Mouse (Mus musculus) limb, embryonic 14.5 days (tissue): ENCODE data around the gene Clip4. TPM values are rescaled to one million over a fixed set of nuclear protein-coding genes. Genes with fewer than 3 reads are reported as not detected.

ENCODE experiments used
- ATAC-seq: fragments of 200-750 bp; cut with Nextera tagmentation; 2 replicates; pipeline ENCODE4 v1.8.0; 2017; ENCODE audit warnings: low read depth, moderate number of reproducible peaks, moderate TSS enrichment; ENCODE audit not compliant: low FRiP score
- DNase-seq: peaks from one replicate; pipeline ENCODE4 v3.0.0-alpha.2; 2015; ENCODE audit warnings: low spot score
- H3K27ac ChIP-seq: fragments of 300-500 bp; sonication (generic); replicated peaks from 2 replicates; pipeline ENCODE4 v1.5.1; 2014; ENCODE audit warnings: low read depth, mild to moderate bottlenecking, low read length, moderate library complexity, mixed read lengths
- H3K27me3 ChIP-seq: fragments of 300-500 bp; sonication (generic); 2 replicates; pipeline ENCODE4 v1.6.1; 2014; ENCODE audit warnings: low read length, mixed read lengths; ENCODE audit not compliant: control insufficient read depth, insufficient read depth
- H3K36me3 ChIP-seq: fragments of 300-500 bp; sonication (generic); 2 replicates; pipeline ENCODE4 v1.6.1; 2014; ENCODE audit warnings: mild to moderate bottlenecking, low read length, moderate library complexity, mixed read lengths; ENCODE audit not compliant: control insufficient read depth, insufficient read depth
- H3K4me1 ChIP-seq: fragments of 300-500 bp; sonication (generic); 2 replicates; pipeline ENCODE4 v1.6.1; 2014; ENCODE audit warnings: antibody characterized with exemption, low read length, mixed read lengths; ENCODE audit not compliant: control insufficient read depth, insufficient read depth
- H3K4me2 ChIP-seq: fragments of 300-500 bp; sonication (generic); replicated peaks from 2 replicates; pipeline ENCODE4 v1.6.1; 2014; ENCODE audit warnings: low read depth, mild to moderate bottlenecking, low read length, moderate library complexity; ENCODE audit not compliant: severe bottlenecking
- H3K4me3 ChIP-seq: fragments of 300-500 bp; sonication (generic); replicated peaks from 2 replicates; pipeline ENCODE4 v1.5.1; 2014; ENCODE audit warnings: low read length
- H3K9ac ChIP-seq: fragments of 300-500 bp; sonication (generic); 2 replicates; pipeline ENCODE4 v1.6.1; 2014; ENCODE audit warnings: mild to moderate bottlenecking, low read depth, low read length, moderate library complexity; ENCODE audit not compliant: severe bottlenecking
- H3K9me3 ChIP-seq: fragments of 300-500 bp; sonication (generic); 2 replicates; pipeline ENCODE4 v1.6.1; 2016; ENCODE audit warnings: low read length; ENCODE audit not compliant: control insufficient read depth
- POLR2A ChIP-seq: fragments of 200-500 bp; IDR thresholded peaks from 2 replicates; pipeline ENCODE4 v1.8.0; 2012; ENCODE audit warnings: inconsistent platforms, mild to moderate bottlenecking, moderate library complexity, borderline replicate concordance; ENCODE audit not compliant: insufficient read depth, insufficient read length; ENCODE audit errors: extremely low read depth
- WGBS: fragments of 180-500 bp; shearing (Covaris S2); extraction: QIAGEN DNeasy Blood & Tissue Kit; methylation state at CpG from one replicate; pipeline ENCODE4 v1.1.7; 2014; 5-methylcytosine and 5-hydroxymethylcytosine counted together
- polyA plus RNA-seq, 2 experiments: library from polyadenylated mRNA; depleted of rRNA in 1 of 2; stranded (reverse) in 1 of 2; unstranded in 1 of 2; fragments of >200 nt; fragmentation: Nextera tagmentation in 1 of 2; extraction: Ambion mirVana in 1 of 2; gene quantifications; 2 replicates each; pipeline versions ENCODE4 v1.2.1 to v1.2.3; 2012 to 2014

Gene Clip4
- polyA plus RNA-seq, 2 experiments, result 9.0 to 14.7 TPM

GRCm38 (mm10) chr17:71811070-71811469 lies 42.8 kb downstream of the Clip4 start:
- Histone ChIP-seq H3K27me3 (no peaks in the 10 kb centered on the region), H3K4me1 (no peaks in the 10 kb centered on the region), H3K4me2 (no peak overlapping the region), H3K9me3 (no peaks in the 10 kb centered on the region), H3K4me3 (no peak overlapping the region), H3K9ac (no peak overlapping the region), H3K27ac (no peak overlapping the region), H3K36me3 (peaks cover 7% of the 10 kb centered on the region; the same call in 1 of the 2 replicates)
- WGBS, result 60% methylated on average over 8 of the region's 8 CpGs
- DNase-seq, result no peak
- no peak for ATAC-seq
- TF ChIP-seq POLR2A, result no peak

GRCm38 (mm10) chr17:71816136-71816864 lies 48.0 kb downstream of the Clip4 start:
- TF ChIP-seq POLR2A, result no peak
- DNase-seq (no peak), ATAC-seq (no peak)
- H3K9ac ChIP-seq, result no peak overlapping the region
- no peaks in the 10 kb centered on the region for H3K27me3 ChIP-seq
- H3K9me3 ChIP-seq, result no peaks in the 10 kb centered on the region
- WGBS, result 84% methylated on average over 8 of the region's 8 CpGs
- peaks cover 4% of the 10 kb centered on the region; the same call in 1 of the 2 replicates for H3K36me3 ChIP-seq
- H3K4me1 ChIP-seq, result no peaks in the 10 kb centered on the region
- H3K4me2 ChIP-seq, result no peak overlapping the region
- no peak overlapping the region for H3K27ac ChIP-seq
- no peak overlapping the region for H3K4me3 ChIP-seq

GRCm38 (mm10) chr17:71823622-71824306 lies 55.5 kb downstream of the Clip4 start:
- TF ChIP-seq POLR2A, result no peak
- peak; percentile 41; the same call in 1 of the 2 replicates for ATAC-seq

GRCm38 (mm10) chr17:71826603-71827002 lies 58.3 kb downstream of the Clip4 start:
- no peaks in the 10 kb centered on the region for H3K9me3 ChIP-seq
- no peak overlapping the region for H3K4me3 ChIP-seq
- no peaks in the 10 kb centered on the region for H3K27me3 ChIP-seq
- ATAC-seq (no peak), DNase-seq (no peak)
- H3K9ac ChIP-seq, result no peak overlapping the region
- peaks cover 7% of the 10 kb centered on the region for H3K4me1 ChIP-seq
- H3K27ac ChIP-seq, result no peak overlapping the region
- H3K4me2 ChIP-seq, result no peak overlapping the region
- H3K36me3 ChIP-seq, result peaks cover 14% of the 10 kb centered on the region; the same call in 1 of the 2 replicates
- 58% methylated on average over 3 of the region's 3 CpGs for WGBS
- no peak for TF ChIP-seq POLR2A

More at GRCm38 (mm10) chr17:71823622-71824306, 55.5 kb downstream of the Clip4 start:
- Histone ChIP-seq H3K36me3 (peaks cover 9% of the 10 kb centered on the region; the same call in 1 of the 2 replicates), H3K27ac (no peak overlapping the region), H3K4me1 (peaks cover 7% of the 10 kb centered on the region), H3K4me2 (no peak overlapping the region), H3K9ac (no peak overlapping the region), H3K9me3 (no peaks in the 10 kb centered on the region), H3K27me3 (no peaks in the 10 kb centered on the region), H3K4me3 (no peak overlapping the region)
- no peak for DNase-seq
- WGBS, result 14% methylated on average over 8 of the region's 8 CpGs

GRCm38 (mm10) chr17:71827627-71828026 lies 59.4 kb downstream of the Clip4 start:
- no peak overlapping the region for H3K4me2 ChIP-seq
- H3K9me3 ChIP-seq, result no peaks in the 10 kb centered on the region
- H3K9ac ChIP-seq, result 0 out of 2 replicates have a peak overlapping the region, but pooled peaks have one; percentile 5
- no peaks in the 10 kb centered on the region for H3K27me3 ChIP-seq
- no peak overlapping the region for H3K4me3 ChIP-seq
- H3K36me3 ChIP-seq, result peaks cover 14% of the 10 kb centered on the region; the same call in 1 of the 2 replicates
- TF ChIP-seq POLR2A, result no peak
- ATAC-seq (no peak), DNase-seq (peak; percentile 22)
- peaks cover 7% of the 10 kb centered on the region for H3K4me1 ChIP-seq
- 50% methylated on average over 8 of the region's 8 CpGs for whole genome bisulfite sequencing
- no peak overlapping the region for H3K27ac ChIP-seq
